Mouse (Mus musculus): ENCODE results near the gene Aox3. TPM values are rescaled to one million over a fixed set of nuclear protein-coding genes. Genes with fewer than 3 reads are reported as not detected.

Aox3 gene
- polyA plus RNA-seq, 1 experiment from 2014 or later: 0.20 TPM

DNA sequence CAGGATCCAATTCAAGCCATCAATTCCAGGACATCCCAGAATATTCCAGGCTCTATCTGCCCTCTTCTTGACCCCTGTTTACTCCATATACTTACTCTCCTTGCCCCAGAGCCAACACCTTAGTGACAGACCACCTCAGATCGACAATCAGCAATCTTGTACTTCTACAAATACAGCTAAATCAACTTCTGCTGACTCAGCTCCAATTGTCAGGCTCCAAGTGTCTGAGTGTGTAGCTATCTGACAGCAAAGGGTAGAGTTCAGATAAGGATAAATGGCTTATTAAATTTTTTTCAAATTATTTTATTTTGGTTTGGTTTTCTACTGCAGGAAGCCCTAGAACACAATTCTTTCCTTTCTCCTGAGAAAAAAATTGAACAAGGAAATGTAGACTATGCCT lies 135.6 kb downstream of the Aox3 start:
- Histone ChIP-seq H3K36me3 (replicated peaks) (no peaks in the 10 kb centered on the region), H3K27ac (no peak overlapping the region), H3K4me2 (no peak overlapping the region), H3K4me1 (no peaks in the 10 kb centered on the region), H3K27me3 (no peaks in the 10 kb centered on the region), H3K4me3 (replicated peaks) (no peak overlapping the region), H3K9me3 (no peaks in the 10 kb centered on the region), H3K9ac (no peak overlapping the region)
- WGBS: 72% methylated on average over 1 of the region's 1 CpGs
- ATAC-seq (ENCODE audit: low FRiP score): no peak

Other genes with a start within 250 kb of the Aox3 start
- 26.8 and 29.3 TPM in 2 replicates for gene Sgo2a, start 117.2 kb upstream of the Aox3 start, polyA plus RNA-seq (2016; fragmentation: Nextera tagmentation; extraction: Ambion mirVana)
- 25.7 and 27.6 TPM in 2 replicates for gene Kctd18, start 94.2 kb upstream of the Aox3 start, polyA plus RNA-seq (2016; fragmentation: Nextera tagmentation; extraction: Ambion mirVana)
- gene Aox1, start 83.2 kb upstream of the Aox3 start, polyA plus RNA-seq (2016; fragmentation: Nextera tagmentation; extraction: Ambion mirVana): 0.10 and 0.12 TPM in 2 replicates
- gene Aox4, start 97.3 kb downstream of the Aox3 start, polyA plus RNA-seq (2016; fragmentation: Nextera tagmentation; extraction: Ambion mirVana): not detected in 2 replicates
- gene Aox2, start 165.2 kb downstream of the Aox3 start, polyA plus RNA-seq (2016; fragmentation: Nextera tagmentation; extraction: Ambion mirVana): 0.09 and 0.15 TPM in 2 replicates